Mouse (Mus musculus): ENCODE measurements around the gene Cradd. TPM values are rescaled to one million over a fixed set of nuclear protein-coding genes. Genes with fewer than 3 reads are reported as not detected.

Gene Cradd
- polyA plus RNA-seq, 1 experiment from 2014 or later: 9.6 TPM

Other genes starting within 250 kb of the Cradd start
- gene Socs2, start 93.0 kb upstream of the Cradd start, polyA plus RNA-seq (2016; fragmentation: Nextera tagmentation; extraction: Ambion mirVana): 30.7 and 39.6 TPM in 2 replicates
- 445 and 534 TPM in 2 replicates for gene Mrpl42, start 177.8 kb upstream of the Cradd start, polyA plus RNA-seq (2016; fragmentation: Nextera tagmentation; extraction: Ambion mirVana)
- 328 and 389 TPM in 2 replicates for gene Ube2n, start 191.0 kb upstream of the Cradd start, polyA plus RNA-seq (2016; fragmentation: Nextera tagmentation; extraction: Ambion mirVana)
- gene Nudt4, start 240.0 kb upstream of the Cradd start, polyA plus RNA-seq (2016; fragmentation: Nextera tagmentation; extraction: Ambion mirVana): 92.7 and 104 TPM in 2 replicates

Measured in heart, embryonic 10.5 days (tissue).